Mouse (Mus musculus) skeletal muscle tissue, adult 2 months (tissue): ENCODE measurements around the gene Zbtb7a.
A peak's percentile ranks its signal among the peaks of the same experiment; 100 is the strongest.
"Not testable (repeated sequence)": the region's sequence is repeated elsewhere in the genome, so short reads cannot be mapped to it uniquely, and the experiment has no call there.

Experiments used
- DNase-seq: peaks from one replicate; pipeline ENCODE4 v3.0.0-alpha.2; 2012; ENCODE audit warnings: low read depth, low spot score

Gene Zbtb7a

GRCm38 (mm10) chr10:81168521-81169244 lies 33.7 kb downstream of the Zbtb7a start:
- DNase-seq, result peak; percentile 85

GRCm38 (mm10) chr10:81169411-81169900 lies 34.4 kb downstream of the Zbtb7a start:
- DNase-seq, result not testable (repeated sequence)

- peak; percentile 89 for DNase-seq
Observed at GRCm38 (mm10) chr10:81173132-81173531, 38.1 kb downstream of the Zbtb7a start.

GRCm38 (mm10) chr10:81174617-81175344 lies 39.8 kb downstream of the Zbtb7a start:
- DNase-seq, result peak; percentile 80

- DNase-seq, result not testable (repeated sequence)
Observed at GRCm38 (mm10) chr10:81175345-81175701, 40.3 kb downstream of the Zbtb7a start.

GRCm38 (mm10) chr10:81175936-81176465 lies 41.0 kb downstream of the Zbtb7a start:
- no peak for DNase-seq

GRCm38 (mm10) chr10:81176466-81177271 lies 41.6 kb downstream of the Zbtb7a start, which contains the start of gene Eef2:
Eef2 (plus strand) TSS chr10:81176631.
- peak; percentile 99 for DNase-seq

- peak; percentile 51 for DNase-seq
Observed at GRCm38 (mm10) chr10:81177491-81177925, 42.5 kb downstream of the Zbtb7a start.

- no peak for DNase-seq
Observed at GRCm38 (mm10) chr10:81177958-81178712, 43.1 kb downstream of the Zbtb7a start.

GRCm38 (mm10) chr10:81178927-81179326 lies 43.9 kb downstream of the Zbtb7a start:
- DNase-seq, result no peak

GRCm38 (mm10) chr10:81179451-81180342 lies 44.7 kb downstream of the Zbtb7a start:
- DNase-seq, result no peak

- no peak for DNase-seq
Observed at GRCm38 (mm10) chr10:81180946-81181345, 45.9 kb downstream of the Zbtb7a start.

GRCm38 (mm10) chr10:81181860-81182259 lies 46.8 kb downstream of the Zbtb7a start:
- not testable (repeated sequence) for DNase-seq

GRCm38 (mm10) chr10:81182336-81183333 lies 47.6 kb downstream of the Zbtb7a start, which contains the start of gene Dapk3:
Dapk3 (plus strand) TSS chr10:81183005.
- peak; percentile 99 for DNase-seq

GRCm38 (mm10) chr10:81183805-81184204 lies 48.8 kb downstream of the Zbtb7a start, which contains the start of gene 4930442H23Rik:
4930442H23Rik (minus strand) TSS chr10:81183849.
- no peak for DNase-seq

GRCm38 (mm10) chr10:81184765-81185164 lies 49.7 kb downstream of the Zbtb7a start:
- no peak for DNase-seq

GRCm38 (mm10) chr10:81187161-81187560 lies 52.1 kb downstream of the Zbtb7a start:
- no peak for DNase-seq

- no peak for DNase-seq
Observed at GRCm38 (mm10) chr10:81189821-81190220, 54.8 kb downstream of the Zbtb7a start.
